Mouse (Mus musculus): ENCODE results near the gene Olfr430. TPM values are rescaled to one million over a fixed set of nuclear protein-coding genes. Genes with fewer than 3 reads are reported as not detected.
"Not testable (repeated sequence)": the region's sequence is repeated elsewhere in the genome, so short reads cannot be mapped to it uniquely, and the experiment has no call there.

Olfr430 gene
- polyA plus RNA-seq, 1 experiment from 2014 or later: not detected

DNA sequence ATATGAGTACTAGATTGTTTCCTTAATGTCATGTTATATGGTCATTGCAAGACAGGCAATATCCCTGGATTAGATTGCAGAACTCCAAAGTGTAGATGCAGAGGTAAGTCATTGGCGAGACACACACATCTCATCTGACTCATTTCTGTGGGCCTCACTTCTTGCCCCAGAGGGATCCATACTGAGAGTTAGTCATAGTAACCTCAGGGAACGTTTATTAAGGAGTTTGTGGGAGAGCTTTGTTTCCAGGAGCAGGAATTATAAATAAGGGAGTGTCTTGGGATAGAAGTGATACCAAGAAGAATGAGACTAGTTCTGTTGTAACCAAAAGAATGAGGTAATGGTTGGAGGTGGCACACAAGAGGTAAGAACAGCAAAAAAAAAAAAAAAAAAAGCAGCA is 17.5 kb upstream of the Olfr430 start, which contains the start of gene Olfr432:
TSS of gene Olfr432 (plus strand) at position 313 of the 400 bp plus-strand sequence.
- H3K4me3 ChIP-seq (replicated peaks; ENCODE audit: low read depth, low read length): no peak within 1 kb of the TSS
- no peaks in the 10 kb centered on the region for H3K4me1 ChIP-seq (ENCODE audit: control insufficient read depth, insufficient read depth, low read length)
- no peak for ATAC-seq (ENCODE audit: low FRiP score, low TSS enrichment)
- no peaks in the 10 kb centered on the region for H3K27me3 ChIP-seq (ENCODE audit: control insufficient read depth, insufficient read depth, low read length)
- no peaks in the 10 kb centered on the region for H3K36me3 ChIP-seq (ENCODE audit: control insufficient read depth, insufficient read depth, low read length)
- DNase-seq: no peak
- no peaks in the 10 kb centered on the region for H3K9me3 ChIP-seq (ENCODE audit: control insufficient read depth, low read length)
- H3K9ac ChIP-seq (replicated peaks; ENCODE audit: low read length): no peak within 1 kb of the TSS
- H3K4me2 ChIP-seq (ENCODE audit: low read length): no peak within 1 kb of the TSS
- H3K27ac ChIP-seq (replicated peaks; ENCODE audit: low read depth, low read length): no peak within 1 kb of the TSS
- WGBS: 80% methylated on average over 2 of the region's 2 CpGs

DNA sequence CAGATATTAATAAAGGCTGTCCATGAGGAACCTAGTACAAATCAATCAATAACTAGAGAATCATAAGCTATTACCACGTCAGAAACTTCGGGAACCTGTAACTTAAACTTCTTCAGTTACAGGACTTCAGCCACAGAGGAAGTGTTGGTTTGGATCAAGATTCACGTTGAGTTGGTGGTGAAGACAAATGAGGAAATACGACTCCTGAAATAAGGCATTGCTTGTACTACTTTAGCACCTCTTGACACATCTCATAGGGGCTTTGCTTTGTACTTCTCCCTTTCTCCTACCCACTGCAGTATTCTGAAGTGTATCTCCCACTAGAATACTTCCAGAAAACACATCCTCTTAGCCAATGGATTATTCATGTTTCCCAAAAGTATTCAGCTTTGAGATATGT is 17.0 kb upstream of the Olfr430 start:
- ATAC-seq (ENCODE audit: low FRiP score, low TSS enrichment); H3K36me3 ChIP-seq (ENCODE audit: control insufficient read depth, insufficient read depth, low read length); H3K27ac ChIP-seq (replicated peaks; ENCODE audit: low read depth, low read length); H3K27me3 ChIP-seq (ENCODE audit: control insufficient read depth, insufficient read depth, low read length); H3K4me3 ChIP-seq (replicated peaks; ENCODE audit: low read depth, low read length); H3K9ac ChIP-seq (replicated peaks; ENCODE audit: low read length); H3K9me3 ChIP-seq (ENCODE audit: control insufficient read depth, low read length); H3K4me2 ChIP-seq (ENCODE audit: low read length); H3K4me1 ChIP-seq (ENCODE audit: control insufficient read depth, insufficient read depth, low read length); DNase-seq: not testable (repeated sequence)
- 88% methylated on average over 4 of the region's 4 CpGs for WGBS

- WGBS: 86% methylated on average over 4 of the region's 4 CpGs
- no peaks in the 10 kb centered on the region for H3K36me3 ChIP-seq (ENCODE audit: control insufficient read depth, insufficient read depth, low read length)
- no peak overlapping the region for H3K27ac ChIP-seq (replicated peaks; ENCODE audit: low read depth, low read length)
- H3K9ac ChIP-seq (replicated peaks; ENCODE audit: low read length): no peak overlapping the region
- DNase-seq (no peak), ATAC-seq (ENCODE audit: low FRiP score, low TSS enrichment) (no peak)
- no peaks in the 10 kb centered on the region for H3K4me1 ChIP-seq (ENCODE audit: control insufficient read depth, insufficient read depth, low read length)
- no peaks in the 10 kb centered on the region for H3K9me3 ChIP-seq (ENCODE audit: control insufficient read depth, low read length)
- no peak overlapping the region for H3K4me2 ChIP-seq (ENCODE audit: low read length)
- H3K27me3 ChIP-seq (ENCODE audit: control insufficient read depth, insufficient read depth, low read length): no peaks in the 10 kb centered on the region
- no peak overlapping the region for H3K4me3 ChIP-seq (replicated peaks; ENCODE audit: low read depth, low read length)
These were observed 15.9 kb upstream of the Olfr430 start for GRCm38 (mm10) chr1:174050532-174050931.

GRCm38 (mm10) chr1:174051515-174051914 is 14.9 kb upstream of the Olfr430 start:
- Histone ChIP-seq H3K9ac (replicated peaks; ENCODE audit: low read length) (no peak overlapping the region), H3K4me3 (replicated peaks; ENCODE audit: low read depth, low read length) (no peak overlapping the region), H3K36me3 (ENCODE audit: control insufficient read depth, insufficient read depth, low read length) (no peaks in the 10 kb centered on the region), H3K27ac (replicated peaks; ENCODE audit: low read depth, low read length) (no peak overlapping the region), H3K27me3 (ENCODE audit: control insufficient read depth, insufficient read depth, low read length) (no peaks in the 10 kb centered on the region), H3K9me3 (ENCODE audit: control insufficient read depth, low read length) (no peaks in the 10 kb centered on the region), H3K4me1 (ENCODE audit: control insufficient read depth, insufficient read depth, low read length) (no peaks in the 10 kb centered on the region), H3K4me2 (ENCODE audit: low read length) (no peak overlapping the region)
- DNase-seq: no peak
- ATAC-seq (ENCODE audit: low FRiP score, low TSS enrichment): no peak
- 92% methylated on average over 4 of the region's 4 CpGs for WGBS

DNA sequence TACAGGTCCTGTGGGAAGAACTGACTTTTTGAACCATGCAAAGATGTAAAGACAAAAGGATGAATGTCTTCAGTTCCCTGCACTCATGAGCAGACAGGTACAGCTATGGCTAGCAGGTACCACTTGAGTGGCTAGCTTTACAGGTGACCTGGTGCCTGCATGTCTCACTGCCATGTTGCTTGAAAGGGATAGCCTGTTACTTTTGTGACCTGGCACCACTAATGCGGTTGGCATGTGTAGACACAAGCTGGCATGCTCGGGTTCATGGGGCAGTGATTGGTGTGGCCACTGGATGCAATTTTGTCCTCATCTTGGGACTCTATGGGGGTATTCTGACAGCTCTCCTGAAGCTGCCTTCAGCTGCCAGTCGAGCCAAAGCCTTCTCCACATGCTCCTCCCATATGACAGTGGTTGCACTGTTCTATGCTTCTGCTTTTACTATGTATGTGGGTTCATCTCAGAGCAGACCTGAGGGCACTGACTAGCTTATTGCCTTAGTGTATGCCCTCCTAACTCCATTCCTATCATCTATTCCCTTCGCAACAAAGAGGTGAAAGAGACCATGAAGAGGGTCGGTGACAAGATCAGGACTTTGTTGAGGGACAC is 14.4 kb upstream of the Olfr430 start:
- Histone ChIP-seq H3K27ac (replicated peaks; ENCODE audit: low read depth, low read length) (no peak overlapping the region), H3K27me3 (ENCODE audit: control insufficient read depth, insufficient read depth, low read length) (no peaks in the 10 kb centered on the region), H3K4me3 (replicated peaks; ENCODE audit: low read depth, low read length) (no peak overlapping the region), H3K9ac (replicated peaks; ENCODE audit: low read length) (no peak overlapping the region), H3K36me3 (ENCODE audit: control insufficient read depth, insufficient read depth, low read length) (no peaks in the 10 kb centered on the region), H3K4me2 (ENCODE audit: low read length) (no peak overlapping the region), H3K9me3 (ENCODE audit: control insufficient read depth, low read length) (no peaks in the 10 kb centered on the region), H3K4me1 (ENCODE audit: control insufficient read depth, insufficient read depth, low read length) (no peaks in the 10 kb centered on the region)
- ATAC-seq (ENCODE audit: low FRiP score, low TSS enrichment): no peak
- no peak for DNase-seq
- 85% methylated on average over 5 of the region's 5 CpGs for whole genome bisulfite sequencing

- DNase-seq (peak; percentile 1), ATAC-seq (ENCODE audit: low FRiP score, low TSS enrichment) (no peak)
- WGBS: 83% methylated on average over 3 of the region's 3 CpGs
- Histone ChIP-seq H3K4me2 (ENCODE audit: low read length) (no peak overlapping the region), H3K4me3 (replicated peaks; ENCODE audit: low read depth, low read length) (no peak overlapping the region), H3K4me1 (ENCODE audit: control insufficient read depth, insufficient read depth, low read length) (no peaks in the 10 kb centered on the region), H3K9ac (replicated peaks; ENCODE audit: low read length) (no peak overlapping the region), H3K27me3 (ENCODE audit: control insufficient read depth, insufficient read depth, low read length) (no peaks in the 10 kb centered on the region), H3K27ac (replicated peaks; ENCODE audit: low read depth, low read length) (no peak overlapping the region), H3K36me3 (ENCODE audit: control insufficient read depth, insufficient read depth, low read length) (no peaks in the 10 kb centered on the region), H3K9me3 (ENCODE audit: control insufficient read depth, low read length) (no peaks in the 10 kb centered on the region)
These were observed 13.4 kb upstream of the Olfr430 start for GRCm38 (mm10) chr1:174052981-174053380.

DNA sequence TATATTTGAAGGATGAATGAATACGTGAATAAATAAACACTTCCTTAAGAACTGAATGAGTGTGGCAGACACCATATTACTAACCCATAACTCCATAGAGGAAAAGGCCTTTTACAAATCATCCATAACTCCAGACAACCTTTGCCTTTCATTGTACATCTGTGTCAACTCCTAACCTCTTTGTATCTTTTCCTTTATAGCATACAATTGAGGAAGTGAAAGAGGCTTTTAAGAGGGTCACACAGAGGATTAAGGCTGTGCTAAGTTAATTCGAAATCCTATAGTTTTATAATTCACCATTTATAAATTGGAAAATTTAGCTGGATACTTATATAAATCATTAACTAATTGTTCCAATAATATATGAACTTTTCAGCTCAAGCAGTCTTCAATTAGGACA is 11.2 kb upstream of the Olfr430 start:
- Histone ChIP-seq H3K27ac (replicated peaks; ENCODE audit: low read depth, low read length) (no peak overlapping the region), H3K4me1 (ENCODE audit: control insufficient read depth, insufficient read depth, low read length) (no peaks in the 10 kb centered on the region), H3K27me3 (ENCODE audit: control insufficient read depth, insufficient read depth, low read length) (no peaks in the 10 kb centered on the region), H3K36me3 (ENCODE audit: control insufficient read depth, insufficient read depth, low read length) (no peaks in the 10 kb centered on the region), H3K4me2 (ENCODE audit: low read length) (no peak overlapping the region), H3K4me3 (replicated peaks; ENCODE audit: low read depth, low read length) (no peak overlapping the region), H3K9me3 (ENCODE audit: control insufficient read depth, low read length) (no peaks in the 10 kb centered on the region), H3K9ac (replicated peaks; ENCODE audit: low read length) (no peak overlapping the region)
- 75% methylated on average over 2 of the region's 2 CpGs for WGBS
- no peak for ATAC-seq (ENCODE audit: low FRiP score, low TSS enrichment)
- DNase-seq: no peak

DNA sequence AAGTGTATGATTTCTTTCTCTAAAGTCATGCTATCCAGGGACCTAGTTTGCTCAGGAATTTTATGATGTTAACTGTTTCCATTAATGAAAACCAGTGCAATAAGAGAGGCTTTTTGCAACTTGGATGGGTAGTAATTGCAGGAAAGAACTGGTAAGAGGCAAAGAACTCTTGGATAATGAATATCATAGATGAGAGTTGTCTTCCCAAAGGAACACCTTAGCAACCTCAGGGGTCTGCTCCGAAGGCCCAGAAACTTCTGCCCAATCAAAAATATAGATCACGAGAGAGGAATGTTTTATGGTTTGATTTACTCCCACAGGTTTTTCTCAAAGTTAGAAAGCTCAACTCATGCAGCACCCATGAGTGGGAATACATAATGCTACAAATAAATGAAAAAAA is 17.6 kb downstream of the Olfr430 start, which contains the start of gene Olfr429:
TSS of gene Olfr429 (plus strand) at position 301 of the 400 bp plus-strand sequence.
- DNase-seq: no peak
- Histone ChIP-seq H3K36me3 (ENCODE audit: control insufficient read depth, insufficient read depth, low read length) (no peaks in the 10 kb centered on the region), H3K9ac (replicated peaks; ENCODE audit: low read length) (no peak within 1 kb of the TSS), H3K4me3 (replicated peaks; ENCODE audit: low read depth, low read length) (no peak within 1 kb of the TSS), H3K27ac (replicated peaks; ENCODE audit: low read depth, low read length) (no peak within 1 kb of the TSS), H3K4me1 (ENCODE audit: control insufficient read depth, insufficient read depth, low read length) (no peaks in the 10 kb centered on the region), H3K27me3 (ENCODE audit: control insufficient read depth, insufficient read depth, low read length) (no peaks in the 10 kb centered on the region), H3K4me2 (ENCODE audit: low read length) (no peak within 1 kb of the TSS), H3K9me3 (ENCODE audit: control insufficient read depth, low read length) (no peaks in the 10 kb centered on the region)
- no peak for ATAC-seq (ENCODE audit: low FRiP score, low TSS enrichment)
- WGBS: 91% methylated on average over 2 of the region's 2 CpGs

DNA sequence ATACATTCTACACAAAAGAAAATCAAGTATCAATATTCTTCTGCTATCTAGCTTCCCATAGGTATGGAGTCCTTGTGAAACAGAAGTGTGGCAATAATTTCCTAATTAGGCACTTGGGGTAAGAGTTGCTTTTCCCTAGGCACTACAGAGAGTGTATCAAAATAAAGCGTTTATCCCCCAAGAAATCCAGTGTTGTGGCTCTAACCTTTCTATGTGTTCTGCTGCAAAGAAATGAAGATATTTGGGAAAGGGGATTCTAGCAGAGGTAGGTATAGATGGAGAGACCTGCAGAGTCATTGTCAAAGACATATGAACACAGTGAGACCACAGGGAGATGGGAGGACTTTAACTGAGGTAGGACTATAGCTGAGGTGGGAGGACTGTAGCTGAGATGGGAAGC is 30.2 kb downstream of the Olfr430 start, which contains the start of gene Olfr427:
TSS of gene Olfr427 (plus strand) at position 301 of the 400 bp plus-strand sequence.
- H3K36me3 ChIP-seq (ENCODE audit: control insufficient read depth, insufficient read depth, low read length): no peaks in the 10 kb centered on the region
- H3K4me2 ChIP-seq (ENCODE audit: low read length): no peak within 1 kb of the TSS
- no peak within 1 kb of the TSS for H3K9ac ChIP-seq (replicated peaks; ENCODE audit: low read length)
- H3K4me1 ChIP-seq (ENCODE audit: control insufficient read depth, insufficient read depth, low read length): no peaks in the 10 kb centered on the region
- 89% methylated on average over 1 of the region's 1 CpGs for WGBS
- no peaks in the 10 kb centered on the region for H3K9me3 ChIP-seq (ENCODE audit: control insufficient read depth, low read length)
- ATAC-seq (ENCODE audit: low FRiP score, low TSS enrichment) (no peak), DNase-seq (no peak)
- H3K27me3 ChIP-seq (ENCODE audit: control insufficient read depth, insufficient read depth, low read length): no peaks in the 10 kb centered on the region
- H3K4me3 ChIP-seq (replicated peaks; ENCODE audit: low read depth, low read length): no peak within 1 kb of the TSS
- H3K27ac ChIP-seq (replicated peaks; ENCODE audit: low read depth, low read length): no peak within 1 kb of the TSS

All from midbrain, embryonic 14.5 days (tissue).